In the genomic region with DNA sequence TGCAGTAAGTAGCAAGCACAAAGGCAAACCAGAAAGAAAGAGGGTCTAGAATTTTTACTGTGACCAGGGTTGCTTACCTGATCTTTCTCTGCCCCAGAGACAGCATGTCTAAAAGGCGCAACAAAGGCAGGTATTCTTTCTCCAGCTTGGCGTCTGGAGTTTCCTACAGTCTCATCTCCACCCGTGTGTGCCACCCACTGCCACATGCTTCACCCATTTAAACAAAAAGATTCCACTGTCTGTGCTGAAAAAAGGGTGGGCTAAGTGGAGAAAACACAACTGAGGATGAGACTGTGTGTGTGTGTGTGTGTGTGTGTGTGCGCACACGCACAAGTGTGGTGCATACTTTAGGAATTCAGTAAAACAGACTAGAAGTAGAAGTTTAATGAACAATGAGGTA, we compare ENCODE assay signal across 20 mouse cellular contexts.
"Had no signal": no experiment of that assay in that cellular context is flagged by ENCODE, and none has a peak within 500 bp of the region (broad histone marks: within the 10 kb centered on the region; RNA-seq: fewer than 3 reads in every experiment).

No protein-coding gene starts in this region.

- H3K4me1 ChIP-seq: stomach, embryonic 15.5 days had no signal

- H3K36me3 ChIP-seq: kidney, embryonic 15.5 days; limb, embryonic 10.5 days; limb, embryonic 13.5 days; liver, embryonic 12.5 days; liver, embryonic 15.5 days; lung, embryonic 15.5 days; midbrain, embryonic 10.5 days; midbrain, embryonic 13.5 days; stomach, embryonic 15.5 days had no signal

- DNase-seq: kidney, postnatal 10 days; kidney, postnatal 36 days; liver; lung, adult 18-20 months; lung, postnatal 10 days; lung, postnatal 36 days; thymus, adult 18-20 months; thymus, postnatal 36 days had no signal

- H3K27ac ChIP-seq: kidney, embryonic 15.5 days; limb, embryonic 10.5 days; limb, embryonic 13.5 days; liver, embryonic 12.5 days; liver, embryonic 15.5 days; lung, embryonic 15.5 days; midbrain, embryonic 10.5 days; midbrain, embryonic 13.5 days; stomach, embryonic 15.5 days had no signal

- ATAC-seq: liver, embryonic 12.5 days; midbrain, embryonic 13.5 days; midbrain, embryonic 16.5 days had no signal

- H3K27me3 ChIP-seq: kidney, embryonic 15.5 days; limb, embryonic 13.5 days; liver, embryonic 12.5 days; liver, embryonic 15.5 days; lung, embryonic 15.5 days; megakaryocyte, embryonic 14.5 days; midbrain, embryonic 13.5 days; stomach, embryonic 15.5 days had no signal

- H3K4me2 ChIP-seq: kidney, embryonic 15.5 days; limb, embryonic 13.5 days; lung, embryonic 15.5 days; midbrain, embryonic 13.5 days; stomach, embryonic 15.5 days had no signal

- H3K9me3 ChIP-seq: kidney, embryonic 15.5 days; limb, embryonic 10.5 days; limb, embryonic 13.5 days; liver, embryonic 12.5 days; liver, embryonic 15.5 days; lung, embryonic 15.5 days; megakaryocyte, embryonic 14.5 days; midbrain, embryonic 10.5 days; midbrain, embryonic 13.5 days; stomach, embryonic 15.5 days had no signal

- H3K4me3 ChIP-seq: kidney, embryonic 15.5 days; limb, embryonic 10.5 days; limb, embryonic 13.5 days; liver, embryonic 12.5 days; liver, embryonic 15.5 days; lung, embryonic 15.5 days; midbrain, embryonic 10.5 days; midbrain, embryonic 13.5 days; myocyte; stomach, embryonic 15.5 days had no signal

- H3K9ac ChIP-seq: kidney, embryonic 15.5 days; limb, embryonic 13.5 days; liver, embryonic 12.5 days; liver, embryonic 15.5 days; lung, embryonic 15.5 days; midbrain, embryonic 13.5 days; stomach, embryonic 15.5 days had no signal
